Mouse (Mus musculus) liver, postnatal 0 days (tissue): ENCODE results near the gene Slc44a1.

ENCODE experiments used
- CTCF ChIP-seq: sonication (generic); IDR thresholded peaks from 2 replicates; pipeline ENCODE4 v1.5.1; 2016; ENCODE audit warnings: antibody characterized with exemption, low read depth
- EP300 ChIP-seq: IDR thresholded peaks from 2 replicates; pipeline ENCODE4 v1.6.1; 2016; ENCODE audit warnings: antibody characterized with exemption, low read depth, mild to moderate bottlenecking

DNA sequence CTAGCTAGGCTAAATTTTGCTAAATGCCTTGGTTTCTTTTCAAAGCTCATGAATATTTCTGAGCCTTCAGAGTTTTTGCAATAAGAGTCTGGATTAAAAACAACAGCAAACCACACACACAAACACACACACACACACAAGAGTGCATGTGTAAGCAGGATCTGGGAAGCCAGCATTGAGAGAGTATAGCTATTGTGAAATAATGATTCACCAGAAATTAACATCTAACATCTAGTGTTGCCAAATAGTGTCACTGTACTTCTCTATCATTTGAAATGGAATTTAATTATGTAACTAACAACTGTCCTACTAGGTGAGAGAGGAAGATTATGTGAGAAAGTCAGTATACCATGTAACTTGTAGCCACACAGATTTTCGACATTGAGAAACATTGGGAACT is 126.9 kb downstream of the Slc44a1 start:
- TF ChIP-seq CTCF = no peak
- TF ChIP-seq EP300 = no peak
